Mouse (Mus musculus) limb, embryonic 15.5 days (tissue): ENCODE data around the gene Hist1h2bm. TPM values are rescaled to one million over a fixed set of nuclear protein-coding genes. Genes with fewer than 3 reads are reported as not detected.
"Not testable (repeated sequence)": the region's sequence is repeated elsewhere in the genome, so short reads cannot be mapped to it uniquely, and the experiment has no call there.

Source experiments
- ATAC-seq: fragments of 200-750 bp; cut with Nextera tagmentation; 2 replicates; pipeline ENCODE4 v1.8.0; 2017; ENCODE audit warnings: low read depth, moderate TSS enrichment; ENCODE audit not compliant: insufficient number of reproducible peaks, low FRiP score, low TSS enrichment
- H3K27ac ChIP-seq: fragments of 300-500 bp; sonication (generic); 2 replicates; pipeline ENCODE4 v1.5.1; 2015; ENCODE audit warnings: moderate library complexity, mild to moderate bottlenecking, inconsistent platforms
- H3K27me3 ChIP-seq: fragments of 300-500 bp; sonication (generic); 2 replicates; pipeline ENCODE4 v1.6.1; 2015; ENCODE audit warnings: inconsistent platforms
- H3K36me3 ChIP-seq: fragments of 300-500 bp; sonication (generic); 2 replicates; pipeline ENCODE4 v1.6.1; 2015; ENCODE audit warnings: inconsistent platforms
- H3K4me1 ChIP-seq: fragments of 300-500 bp; sonication (generic); 2 replicates; pipeline ENCODE4 v1.6.1; 2015; ENCODE audit warnings: inconsistent platforms
- H3K4me2 ChIP-seq: fragments of 300-500 bp; sonication (generic); 2 replicates; pipeline ENCODE4 v1.6.1; 2015; ENCODE audit warnings: mild to moderate bottlenecking, inconsistent platforms
- H3K4me3 ChIP-seq: fragments of 300-500 bp; sonication (generic); 2 replicates; pipeline ENCODE4 v1.5.1; 2015; ENCODE audit warnings: mild to moderate bottlenecking, inconsistent platforms
- H3K9ac ChIP-seq: fragments of 300-500 bp; sonication (generic); 2 replicates; pipeline ENCODE4 v1.6.1; 2015; ENCODE audit warnings: inconsistent platforms
- H3K9me3 ChIP-seq: fragments of 300-500 bp; sonication (generic); 2 replicates; pipeline ENCODE4 v1.6.1; 2016; ENCODE audit warnings: inconsistent platforms
- WGBS: fragments of 180-500 bp; shearing (Covaris S2); methylation state at CpG from one replicate; pipeline ENCODE4 v1.1.7; 2015; 5-methylcytosine and 5-hydroxymethylcytosine counted together
- polyA plus RNA-seq: library from polyadenylated mRNA; unstranded; fragments of >200 nt; fragmentation: Nextera tagmentation; extraction: Ambion mirVana; gene quantifications from 2 replicates; pipeline ENCODE4 v1.2.1, GENCODE M21; 2015

The Hist1h2bm gene
- polyA plus RNA-seq, 1 experiment from 2014 or later = 4.5 TPM

GRCm38 (mm10) chr13:21716540-21717391 lies 5.1 kb upstream of the Hist1h2bm start:
- H3K4me3 ChIP-seq = peak overlapping the region; percentile 44
- H3K27me3 ChIP-seq, H3K9me3 ChIP-seq, ATAC-seq, H3K36me3 ChIP-seq: not testable (repeated sequence)
- H3K27ac ChIP-seq = peak overlapping the region; percentile 91
- peak overlapping the region; percentile 47; the same call in 1 of the 2 replicates for H3K9ac ChIP-seq
- H3K4me2 ChIP-seq = peak overlapping the region; percentile 69
- WGBS = 0% methylated on average over 15 of the region's 38 CpGs
- H3K4me1 ChIP-seq = peaks cover 27% of the 10 kb centered on the region

- not testable (repeated sequence) for H3K9me3 ChIP-seq, H3K27me3 ChIP-seq, H3K36me3 ChIP-seq
- peak within 1 kb of the TSS; percentile 91 for H3K27ac ChIP-seq
- peak within 1 kb of the TSS; percentile 44 for H3K4me3 ChIP-seq
- under 1% methylated on average over 30 of the region's 56 CpGs for WGBS
- H3K4me1 ChIP-seq = peaks cover 27% of the 10 kb centered on the region
- peak; percentile 42; the same call in 1 of the 2 replicates for ATAC-seq
- H3K9ac ChIP-seq = peak within 1 kb of the TSS; percentile 47; the same call in 1 of the 2 replicates
- H3K4me2 ChIP-seq = peak within 1 kb of the TSS; percentile 69
Measured at GRCm38 (mm10) chr13:21717397-21718357, 4.2 kb upstream of the Hist1h2bm start, which contains the start of gene Hist1h3h. TSS of gene Hist1h3h (plus strand) at chr13:21717659.

- no peaks in the 10 kb centered on the region for H3K9me3 ChIP-seq
- 56% methylated on average over 4 of the region's 4 CpGs for WGBS
- H3K4me2 ChIP-seq = peak overlapping the region; percentile 52
- peak overlapping the region; percentile 80 for H3K27ac ChIP-seq
- no peaks in the 10 kb centered on the region for H3K27me3 ChIP-seq
- no peak for ATAC-seq
- H3K4me3 ChIP-seq = peak overlapping the region; percentile 44
- peaks cover 27% of the 10 kb centered on the region for H3K4me1 ChIP-seq
- 0 out of 2 replicates have a peak overlapping the region, but pooled peaks have one; percentile 29 for H3K9ac ChIP-seq
- H3K36me3 ChIP-seq = no peaks in the 10 kb centered on the region
Measured at GRCm38 (mm10) chr13:21718381-21719080, 3.3 kb upstream of the Hist1h2bm start.

GRCm38 (mm10) chr13:21721107-21721756 lies 612 bp upstream of the Hist1h2bm start:
- Histone ChIP-seq H3K4me3 (peak overlapping the region; percentile 44), H3K27ac (peak overlapping the region; percentile 87), H3K9ac (peak overlapping the region; percentile 10; the same call in 1 of the 2 replicates), H3K4me2 (peak overlapping the region; percentile 52), H3K4me1 (peaks cover 18% of the 10 kb centered on the region)
- H3K36me3 ChIP-seq, H3K27me3 ChIP-seq, ATAC-seq, H3K9me3 ChIP-seq: not testable (repeated sequence)
- WGBS = 2% methylated on average over 21 of the region's 44 CpGs

- WGBS = 3% methylated on average over 11 of the region's 11 CpGs
- peak overlapping the region; percentile 87 for H3K27ac ChIP-seq
- no peaks in the 10 kb centered on the region for H3K9me3 ChIP-seq
- peak overlapping the region; percentile 44 for H3K4me3 ChIP-seq
- no peaks in the 10 kb centered on the region for H3K36me3 ChIP-seq
- H3K4me2 ChIP-seq = peak overlapping the region; percentile 58
- no peak for ATAC-seq
- H3K9ac ChIP-seq = 0 out of 2 replicates have a peak overlapping the region, but pooled peaks have one; percentile 23
- H3K4me1 ChIP-seq = peaks cover 14% of the 10 kb centered on the region
- H3K27me3 ChIP-seq = no peaks in the 10 kb centered on the region
Measured at GRCm38 (mm10) chr13:21722373-21722925, 605 bp downstream of the Hist1h2bm start.

- WGBS = 27% methylated on average over 5 of the region's 5 CpGs
- Histone ChIP-seq H3K4me3 (no peak overlapping the region), H3K9ac (no peak overlapping the region)
Measured at GRCm38 (mm10) chr13:21722993-21723836, 1.4 kb downstream of the Hist1h2bm start.

GRCm38 (mm10) chr13:21727948-21728572 lies 6.2 kb downstream of the Hist1h2bm start:
- H3K9ac ChIP-seq = no peak overlapping the region
- H3K4me1 ChIP-seq = no peaks in the 10 kb centered on the region
- no peaks in the 10 kb centered on the region for H3K9me3 ChIP-seq
- H3K36me3 ChIP-seq = no peaks in the 10 kb centered on the region
- H3K27ac ChIP-seq = no peak overlapping the region
- no peaks in the 10 kb centered on the region for H3K27me3 ChIP-seq
- no peak for ATAC-seq
- 32% methylated on average over 11 of the region's 11 CpGs for WGBS
- no peak overlapping the region for H3K4me3 ChIP-seq
- H3K4me2 ChIP-seq = no peak overlapping the region

More at GRCm38 (mm10) chr13:21722993-21723836, 1.4 kb downstream of the Hist1h2bm start:
- Histone ChIP-seq H3K4me2 (no peak overlapping the region), H3K4me1 (peaks cover 12% of the 10 kb centered on the region), H3K27me3 (no peaks in the 10 kb centered on the region), H3K9me3 (no peaks in the 10 kb centered on the region), H3K36me3 (no peaks in the 10 kb centered on the region), H3K27ac (no peak overlapping the region)
- no peak for ATAC-seq

- Histone ChIP-seq H3K4me3 (no peak overlapping the region), H3K9me3 (no peaks in the 10 kb centered on the region), H3K27me3 (no peaks in the 10 kb centered on the region), H3K4me1 (0 out of 2 replicates have a peak, but pooled peaks cover 2% of the 10 kb centered on the region), H3K36me3 (no peaks in the 10 kb centered on the region), H3K4me2 (no peak overlapping the region), H3K27ac (no peak overlapping the region), H3K9ac (no peak overlapping the region)
- 25% methylated on average over 1 of the region's 1 CpGs for WGBS
- ATAC-seq = no peak
Measured at GRCm38 (mm10) chr13:21729544-21729943, 7.7 kb downstream of the Hist1h2bm start.

- WGBS = 74% methylated on average over 5 of the region's 5 CpGs
Measured at GRCm38 (mm10) chr13:21733466-21733865, 11.6 kb downstream of the Hist1h2bm start.

More at GRCm38 (mm10) chr13:21733466-21733865, 11.6 kb downstream of the Hist1h2bm start:
- H3K4me2 ChIP-seq = no peak overlapping the region
- H3K4me3 ChIP-seq = no peak overlapping the region
- peak overlapping the region; percentile 96; the same call in 1 of the 2 replicates for H3K27ac ChIP-seq
- no peak overlapping the region for H3K9ac ChIP-seq
- 0 out of 2 replicates have a peak, but pooled peaks cover 2% of the 10 kb centered on the region for H3K4me1 ChIP-seq
- H3K9me3 ChIP-seq = no peaks in the 10 kb centered on the region
- no peaks in the 10 kb centered on the region for H3K36me3 ChIP-seq
- ATAC-seq = no peak
- no peaks in the 10 kb centered on the region for H3K27me3 ChIP-seq
